Mouse (Mus musculus) gastrocnemius, postnatal 25 days (tissue): ENCODE data around the gene Ctdspl. TPM values are rescaled to one million over a fixed set of nuclear protein-coding genes. Genes with fewer than 3 reads are reported as not detected.

ENCODE experiments used
- DNase-seq: peaks from one replicate; pipeline ENCODE4 v3.0.0; 2022
- total RNA-seq, 2 experiments: library from RNA; stranded (reverse); gene quantifications; 1 replicate in 1 of 2; 2 replicates in 1 of 2; pipeline ENCODE4 v1.2.3; 2021

Gene Ctdspl
- total RNA-seq, 2 experiments from 2014 or later, result 5.5 to 8.6 TPM

- DNase-seq, result no peak
These were observed 102.3 kb downstream of the Ctdspl start for GRCm38 (mm10) chr9:119028226-119029195.

GRCm38 (mm10) chr9:119029568-119029967 lies 103.3 kb downstream of the Ctdspl start:
- DNase-seq, result peak; percentile 72

- no peak for DNase-seq
These were observed 104.8 kb downstream of the Ctdspl start for GRCm38 (mm10) chr9:119031038-119031437.

- DNase-seq, result peak; percentile 85
These were observed 105.5 kb downstream of the Ctdspl start for GRCm38 (mm10) chr9:119031772-119032171.

GRCm38 (mm10) chr9:119032538-119032937 lies 106.3 kb downstream of the Ctdspl start:
- DNase-seq, result no peak

GRCm38 (mm10) chr9:119033111-119033921 lies 107.1 kb downstream of the Ctdspl start:
- no peak for DNase-seq

GRCm38 (mm10) chr9:119034069-119034468 lies 107.8 kb downstream of the Ctdspl start:
- no peak for DNase-seq

GRCm38 (mm10) chr9:119034676-119035665 lies 108.7 kb downstream of the Ctdspl start:
- no peak for DNase-seq

- DNase-seq, result peak; percentile 78
These were observed 109.6 kb downstream of the Ctdspl start for GRCm38 (mm10) chr9:119035836-119036235.

- no peak for DNase-seq
These were observed 111.0 kb downstream of the Ctdspl start for GRCm38 (mm10) chr9:119037076-119037730.

GRCm38 (mm10) chr9:119038574-119038973 lies 112.3 kb downstream of the Ctdspl start:
- DNase-seq, result no peak

- no peak for DNase-seq
These were observed 114.0 kb downstream of the Ctdspl start for GRCm38 (mm10) chr9:119040101-119040775.

- no peak for DNase-seq
These were observed 122.1 kb downstream of the Ctdspl start for GRCm38 (mm10) chr9:119048182-119048903.

GRCm38 (mm10) chr9:119051158-119051557 lies 124.9 kb downstream of the Ctdspl start:
- no peak for DNase-seq

GRCm38 (mm10) chr9:119052154-119052944 lies 126.1 kb downstream of the Ctdspl start, which contains the start of gene Vill:
TSS of gene Vill (plus strand) at chr9:119052778.
- DNase-seq, result no peak

- DNase-seq, result no peak
These were observed 127.8 kb downstream of the Ctdspl start for GRCm38 (mm10) chr9:119053964-119054576.

GRCm38 (mm10) chr9:119055336-119055735 lies 129.1 kb downstream of the Ctdspl start:
- DNase-seq, result no peak

GRCm38 (mm10) chr9:119058245-119058644 lies 132.0 kb downstream of the Ctdspl start:
- no peak for DNase-seq
